Mouse (Mus musculus): ENCODE results near the gene Gpr45. TPM values are rescaled to one million over a fixed set of nuclear protein-coding genes. Genes with fewer than 3 reads are reported as not detected.

Gpr45 gene
- polyA plus RNA-seq, 1 experiment, result 13.4 TPM

DNA sequence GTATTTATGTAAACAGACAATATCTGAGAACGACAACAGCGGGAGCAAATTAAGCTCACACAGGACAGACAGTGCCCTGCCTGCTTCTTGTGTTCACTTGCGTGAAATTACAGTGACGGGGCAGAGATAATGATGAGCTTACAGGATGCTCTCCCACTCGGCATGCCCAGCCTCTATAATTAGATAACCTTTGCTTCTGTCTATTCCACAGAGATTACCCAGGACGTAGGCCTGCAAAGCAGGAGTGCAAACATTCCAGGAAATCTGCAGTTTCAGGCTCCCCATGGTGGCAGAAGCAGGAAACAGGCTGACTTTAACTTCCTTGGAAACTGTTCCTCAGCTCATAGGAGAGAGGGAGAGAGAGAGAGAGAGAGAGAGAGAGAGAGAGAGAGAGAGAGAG is 89.6 kb downstream of the Gpr45 start:
- Histone ChIP-seq H3K4me3 (ENCODE audit: insufficient read depth, low read length) (no peak overlapping the region), H3K4me1 (ENCODE audit: control insufficient read depth, insufficient read depth, low read length) (no peaks in the 10 kb centered on the region; the same call in 1 of the 2 replicates), H3K27ac (ENCODE audit: insufficient read depth, low read length) (no peak overlapping the region)
- peak; percentile 56 for TF ChIP-seq CTCF (IDR thresholded peaks at IDR 0.05; ENCODE audit: extremely low read depth, insufficient read depth, low read length)
- TF ChIP-seq POLR2A (IDR thresholded peaks at IDR 0.05; ENCODE audit: extremely low read depth, insufficient read depth, low read length), result no peak

DNA sequence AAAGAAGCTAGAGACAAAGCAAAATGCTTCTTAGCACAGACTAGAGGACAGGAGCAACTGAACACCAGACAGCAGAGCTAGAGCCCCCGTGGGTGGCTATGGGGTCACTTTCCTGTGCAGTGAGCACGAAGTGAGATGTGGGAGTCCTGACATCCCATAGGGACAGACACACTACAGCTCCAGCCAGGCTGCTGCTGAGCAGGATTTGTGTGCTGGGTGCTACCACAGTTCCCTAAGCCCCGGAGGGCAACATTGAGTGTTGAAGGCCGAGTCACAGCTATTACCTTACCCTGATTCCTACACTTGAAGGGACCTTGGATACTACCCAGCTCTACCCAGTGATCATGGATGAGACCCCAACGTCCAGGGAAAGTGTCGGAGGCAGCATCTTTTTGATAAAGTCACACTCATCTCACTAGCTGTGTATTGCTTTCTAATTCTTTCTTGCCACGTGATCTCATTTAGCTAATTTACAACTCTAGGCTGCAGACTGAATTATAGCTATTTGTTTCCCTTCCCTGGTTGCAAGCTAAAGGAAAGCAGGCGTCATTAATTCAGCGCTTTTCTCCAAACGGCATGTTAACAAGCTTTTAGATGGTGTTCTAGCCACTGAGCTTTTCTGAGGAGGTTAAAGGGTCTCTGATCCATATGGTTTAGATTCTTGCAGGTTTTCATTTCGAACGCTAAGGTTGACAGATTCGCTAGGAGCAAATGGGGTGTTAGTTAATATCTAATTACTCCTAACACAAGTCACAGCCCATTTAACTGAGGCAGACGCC is 92.7 kb downstream of the Gpr45 start:
- no peak overlapping the region for H3K27ac ChIP-seq (ENCODE audit: insufficient read depth, low read length)
- TF ChIP-seq CTCF (IDR thresholded peaks at IDR 0.05; ENCODE audit: extremely low read depth, insufficient read depth, low read length), result no peak
- no peaks in the 10 kb centered on the region; the same call in 1 of the 2 replicates for H3K4me1 ChIP-seq (ENCODE audit: control insufficient read depth, insufficient read depth, low read length)
- no peak overlapping the region for H3K4me3 ChIP-seq (ENCODE audit: insufficient read depth, low read length)

DNA sequence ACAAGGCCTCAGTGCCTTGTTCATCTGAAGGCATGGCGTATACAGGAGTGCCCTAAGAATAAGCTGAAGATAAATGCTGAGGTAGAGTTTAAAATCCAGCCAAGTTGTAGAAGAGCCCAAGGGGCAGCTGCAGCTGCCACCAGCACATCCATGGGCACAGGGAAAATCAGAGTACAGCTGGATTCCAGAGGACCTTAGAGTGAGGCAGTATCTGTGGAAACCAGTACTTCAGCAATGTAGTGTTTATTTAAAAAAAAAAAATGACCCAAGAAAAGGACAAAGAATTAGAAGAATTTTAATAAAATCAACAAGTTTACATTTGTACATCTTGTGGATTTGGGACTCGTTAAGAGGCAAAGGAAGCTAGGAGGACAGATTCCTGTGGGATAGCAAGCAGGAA is 94.3 kb downstream of the Gpr45 start:
- no peaks in the 10 kb centered on the region; the same call in 1 of the 2 replicates for H3K4me1 ChIP-seq (ENCODE audit: control insufficient read depth, insufficient read depth, low read length)

DNA sequence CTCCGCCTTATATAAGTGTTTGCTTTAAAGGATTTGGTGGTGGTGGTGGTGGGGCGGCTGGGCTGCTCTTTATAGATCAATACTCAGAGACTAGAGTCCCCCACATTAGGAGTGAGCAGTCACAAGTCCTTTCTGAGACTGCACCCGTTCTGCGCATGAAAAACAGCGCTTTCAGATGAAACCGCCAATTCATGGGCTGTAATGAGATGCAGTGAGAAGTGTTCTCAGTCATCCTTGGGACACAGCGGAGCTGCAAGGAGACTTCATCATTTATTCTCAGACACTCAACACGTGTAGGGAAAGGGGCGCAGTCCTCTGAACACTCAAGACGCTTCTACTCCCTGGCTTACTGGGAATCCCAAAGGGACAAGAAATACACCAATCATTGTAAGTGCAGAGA is 95.1 kb downstream of the Gpr45 start:
- Histone ChIP-seq H3K4me3 (ENCODE audit: insufficient read depth, low read length) (no peak overlapping the region), H3K27ac (ENCODE audit: insufficient read depth, low read length) (no peak overlapping the region), H3K4me1 (ENCODE audit: control insufficient read depth, insufficient read depth, low read length) (no peaks in the 10 kb centered on the region; the same call in 1 of the 2 replicates)
- TF ChIP-seq CTCF (IDR thresholded peaks at IDR 0.05; ENCODE audit: extremely low read depth, insufficient read depth, low read length) (no peak), POLR2A (IDR thresholded peaks at IDR 0.05; ENCODE audit: extremely low read depth, insufficient read depth, low read length) (no peak)

More for the DNA sequence above, 94.3 kb downstream of the Gpr45 start:
- no peak for TF ChIP-seq CTCF (IDR thresholded peaks at IDR 0.05; ENCODE audit: extremely low read depth, insufficient read depth, low read length)
- no peak for TF ChIP-seq POLR2A (IDR thresholded peaks at IDR 0.05; ENCODE audit: extremely low read depth, insufficient read depth, low read length)
- no peak overlapping the region for H3K27ac ChIP-seq (ENCODE audit: insufficient read depth, low read length)
- no peak overlapping the region for H3K4me3 ChIP-seq (ENCODE audit: insufficient read depth, low read length)

DNA sequence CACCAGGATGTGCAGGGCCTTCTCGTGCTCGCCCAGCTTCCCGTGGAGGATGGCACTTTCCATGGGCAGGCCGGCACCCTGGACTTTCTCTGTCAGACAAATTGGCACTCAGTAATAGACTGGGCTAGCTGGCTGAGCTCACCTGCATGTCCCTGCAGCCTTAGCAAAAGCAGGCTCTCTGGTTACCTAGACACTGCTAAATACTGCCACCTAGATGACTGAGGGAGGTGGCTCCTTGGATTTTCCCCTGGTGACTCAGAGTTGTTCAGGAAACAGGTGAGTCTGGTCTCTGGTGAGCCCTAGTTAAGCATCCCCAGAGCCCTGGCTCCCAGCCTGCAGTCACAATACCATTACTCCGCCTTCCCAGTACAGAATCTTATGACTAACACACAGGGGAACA is 99.2 kb downstream of the Gpr45 start:
- Histone ChIP-seq H3K4me1 (ENCODE audit: control insufficient read depth, insufficient read depth, low read length) (no peaks in the 10 kb centered on the region; the same call in 1 of the 2 replicates), H3K4me3 (ENCODE audit: insufficient read depth, low read length) (no peak overlapping the region), H3K27ac (ENCODE audit: insufficient read depth, low read length) (no peak overlapping the region)
- TF ChIP-seq POLR2A (IDR thresholded peaks at IDR 0.05; ENCODE audit: extremely low read depth, insufficient read depth, low read length) (no peak), CTCF (IDR thresholded peaks at IDR 0.05; ENCODE audit: extremely low read depth, insufficient read depth, low read length) (peak; percentile 35; the same call in 1 of the 2 replicates)

DNA sequence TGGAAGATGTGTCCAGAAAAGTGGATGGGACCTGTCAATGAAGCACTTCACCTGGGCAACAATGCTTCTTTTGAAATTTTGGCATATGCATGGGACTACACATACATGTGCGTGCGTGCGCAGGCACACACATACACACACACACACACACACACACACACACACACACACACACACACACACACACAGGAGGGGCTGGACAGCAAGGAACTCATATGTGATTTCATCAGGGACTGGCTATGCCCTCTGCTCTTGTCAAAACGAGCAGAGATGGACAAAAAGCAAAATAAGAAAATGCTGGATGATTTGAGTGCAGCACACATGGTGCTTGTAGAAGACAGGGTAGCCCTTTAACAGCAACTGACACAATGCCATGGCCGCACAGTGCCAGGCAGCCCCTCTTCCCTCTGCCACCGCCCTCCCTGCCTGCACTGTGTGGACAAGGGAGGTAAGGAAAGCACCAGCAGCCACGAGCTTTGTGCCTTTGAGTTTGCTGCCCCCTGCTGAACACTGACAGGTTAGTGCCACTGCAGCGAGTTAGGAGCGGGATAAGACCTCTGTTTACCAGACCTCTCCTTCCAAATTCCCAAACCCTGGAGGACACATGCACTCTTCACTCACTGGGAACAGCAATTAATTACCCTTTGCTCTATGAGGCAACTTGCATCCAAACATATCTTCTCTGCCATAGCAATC is 113.1 kb downstream of the Gpr45 start:
- no peak overlapping the region for H3K4me3 ChIP-seq (ENCODE audit: insufficient read depth, low read length)
- no peak for TF ChIP-seq POLR2A (IDR thresholded peaks at IDR 0.05; ENCODE audit: extremely low read depth, insufficient read depth, low read length)
- peak; percentile 95 for TF ChIP-seq CTCF (IDR thresholded peaks at IDR 0.05; ENCODE audit: extremely low read depth, insufficient read depth, low read length)
- H3K4me1 ChIP-seq (ENCODE audit: control insufficient read depth, insufficient read depth, low read length), result no peaks in the 10 kb centered on the region
- H3K27ac ChIP-seq (ENCODE audit: insufficient read depth, low read length), result no peak overlapping the region

DNA sequence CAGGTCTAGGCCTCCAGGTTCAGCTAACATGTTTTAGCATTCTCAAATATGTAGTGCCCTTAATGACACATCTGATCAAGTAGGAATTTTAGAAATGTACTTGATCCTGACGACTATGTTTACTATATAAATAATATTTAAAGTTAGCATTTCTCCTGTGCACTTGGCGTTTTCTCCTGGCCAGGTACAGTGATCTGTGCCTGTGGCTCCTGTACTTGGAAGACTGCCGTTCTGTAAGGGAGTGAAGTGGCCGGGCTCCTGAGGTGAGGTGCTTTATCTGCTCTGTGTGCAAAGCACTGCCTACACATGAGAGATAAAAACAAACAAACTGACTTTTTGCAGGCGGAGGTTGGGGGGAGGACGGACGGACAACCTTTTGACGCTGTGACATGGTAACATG is 113.9 kb downstream of the Gpr45 start:
- no peak overlapping the region for H3K4me3 ChIP-seq (ENCODE audit: insufficient read depth, low read length)
- H3K27ac ChIP-seq (ENCODE audit: insufficient read depth, low read length), result no peak overlapping the region
- TF ChIP-seq CTCF (IDR thresholded peaks at IDR 0.05; ENCODE audit: extremely low read depth, insufficient read depth, low read length) (no peak), POLR2A (IDR thresholded peaks at IDR 0.05; ENCODE audit: extremely low read depth, insufficient read depth, low read length) (no peak)
- H3K4me1 ChIP-seq (ENCODE audit: control insufficient read depth, insufficient read depth, low read length), result no peaks in the 10 kb centered on the region

DNA sequence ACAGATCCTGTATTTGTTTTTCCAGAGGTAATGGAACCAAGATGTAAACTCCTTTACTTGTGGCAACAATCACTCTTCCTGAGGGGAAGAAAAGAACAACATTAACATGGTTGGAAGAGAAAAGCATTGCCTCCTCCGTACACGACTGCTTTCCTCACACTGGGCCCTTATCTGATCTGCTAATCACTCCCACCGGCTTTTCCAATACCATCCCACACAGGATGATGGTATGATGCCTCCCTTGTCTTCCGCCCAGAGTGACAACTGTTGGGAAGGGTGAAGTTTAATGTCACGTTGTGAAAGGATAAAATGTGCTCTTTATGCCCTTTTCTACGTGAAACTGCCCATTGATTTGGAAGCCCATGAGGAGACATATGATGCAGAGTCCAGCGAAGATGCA is 114.9 kb downstream of the Gpr45 start:
- H3K27ac ChIP-seq (ENCODE audit: insufficient read depth, low read length), result no peak overlapping the region
- H3K4me3 ChIP-seq (ENCODE audit: insufficient read depth, low read length), result no peak overlapping the region
- H3K4me1 ChIP-seq (ENCODE audit: control insufficient read depth, insufficient read depth, low read length), result no peaks in the 10 kb centered on the region
- TF ChIP-seq CTCF (IDR thresholded peaks at IDR 0.05; ENCODE audit: extremely low read depth, insufficient read depth, low read length), result no peak

DNA sequence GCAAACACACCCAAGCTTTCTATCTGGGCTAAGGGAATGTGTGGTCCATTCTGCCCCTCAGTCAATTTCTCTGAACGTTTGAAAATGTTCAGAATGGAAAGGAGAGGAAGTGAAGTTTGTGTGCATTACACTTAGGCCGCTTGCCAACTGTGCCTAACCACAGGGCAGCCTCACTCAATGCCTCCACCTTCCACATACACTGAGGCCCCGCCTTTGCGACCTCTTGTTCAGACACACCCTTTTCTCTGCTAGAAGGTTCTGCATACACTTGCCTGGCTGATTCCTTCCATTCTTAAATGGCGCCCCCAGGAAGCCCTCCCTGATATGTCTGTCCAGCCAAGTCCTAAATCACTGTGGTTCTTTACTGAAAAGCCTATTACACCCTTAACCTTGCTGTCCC is 118.1 kb downstream of the Gpr45 start:
- H3K4me1 ChIP-seq (ENCODE audit: control insufficient read depth, insufficient read depth, low read length), result no peaks in the 10 kb centered on the region
- no peak for TF ChIP-seq POLR2A (IDR thresholded peaks at IDR 0.05; ENCODE audit: extremely low read depth, insufficient read depth, low read length)
- no peak for TF ChIP-seq CTCF (IDR thresholded peaks at IDR 0.05; ENCODE audit: extremely low read depth, insufficient read depth, low read length)
- H3K4me3 ChIP-seq (ENCODE audit: insufficient read depth, low read length), result no peak overlapping the region
- H3K27ac ChIP-seq (ENCODE audit: insufficient read depth, low read length), result no peak overlapping the region

DNA sequence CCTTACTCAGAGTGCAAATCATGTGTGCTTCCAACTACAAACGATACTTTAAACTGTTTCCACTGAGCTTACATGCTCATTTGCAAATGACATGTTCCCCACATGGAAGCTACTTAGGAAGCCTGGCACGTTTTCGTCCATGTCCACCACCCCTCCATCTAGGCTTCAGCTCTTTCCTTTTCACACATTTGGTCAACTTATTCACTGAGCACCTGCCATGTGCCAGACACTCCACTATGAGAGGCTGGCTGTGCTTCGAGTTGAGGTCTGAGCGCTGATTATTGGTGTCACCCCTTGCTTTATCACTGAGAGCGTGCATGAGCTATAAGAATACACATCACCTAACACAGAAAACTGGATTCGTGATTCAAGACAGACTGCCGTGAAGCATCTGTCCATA is 119.4 kb downstream of the Gpr45 start:
- H3K27ac ChIP-seq (ENCODE audit: insufficient read depth, low read length), result no peak overlapping the region
- TF ChIP-seq CTCF (IDR thresholded peaks at IDR 0.05; ENCODE audit: extremely low read depth, insufficient read depth, low read length) (no peak), POLR2A (IDR thresholded peaks at IDR 0.05; ENCODE audit: extremely low read depth, insufficient read depth, low read length) (no peak)
- no peak overlapping the region for H3K4me3 ChIP-seq (ENCODE audit: insufficient read depth, low read length)
- no peaks in the 10 kb centered on the region for H3K4me1 ChIP-seq (ENCODE audit: control insufficient read depth, insufficient read depth, low read length)
